Mouse (Mus musculus) hematopoietic stem cell, adult 5-6 weeks (primary cell): ENCODE results near the gene Spata20. TPM values are rescaled to one million over a fixed set of nuclear protein-coding genes. Genes with fewer than 3 reads are reported as not detected.
A peak's percentile ranks its signal among the peaks of the same experiment; 100 is the strongest.

ENCODE experiments used
- ATAC-seq, 2 experiments: fragments of 125-278 bp in 1 of 2; replicated peaks in 1 of 2; 2 replicates each; pipeline ENCODE4 v1.8.0; 2016 to 2017; ENCODE audit warnings: inconsistent platforms in 2 of 2, mild to moderate bottlenecking in 2 of 2, moderate number of reproducible peaks in 2 of 2, low read depth in 1 of 2, moderate TSS enrichment in 1 of 2; ENCODE audit not compliant: low FRiP score in 2 of 2, poor library complexity in 2 of 2, severe bottlenecking in 2 of 2, insufficient read depth in 1 of 2, low TSS enrichment in 1 of 2
- total RNA-seq: library from RNA; stranded (forward); fragments of 172-1452, 232-1000 nt; gene quantifications from 2 replicates; pipeline ENCODE4 v1.2.3, GENCODE M21; 2017

Spata20 gene
- total RNA-seq = not detected in 2 replicates

DNA sequence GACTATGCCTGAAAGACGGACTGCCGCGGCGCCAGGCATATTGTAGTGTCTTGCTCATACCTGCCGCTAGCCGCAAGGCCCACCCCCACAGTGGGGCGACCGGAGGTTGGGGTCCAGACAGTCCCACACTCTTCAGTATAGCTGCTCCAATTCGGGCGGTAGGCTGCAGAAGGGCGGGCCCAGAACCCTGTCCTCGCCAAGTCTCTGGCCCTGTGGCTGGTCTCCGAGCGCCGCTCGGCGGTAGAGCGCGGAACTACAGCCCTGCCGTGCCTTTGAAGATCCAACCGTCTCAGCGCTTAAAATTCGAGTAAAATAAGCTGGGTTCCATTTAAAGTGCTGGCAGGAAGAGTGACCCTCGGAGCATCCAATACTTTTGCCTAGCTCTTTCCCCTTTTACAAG is at the start of gene Spata20:
Gene Spata20 (minus strand): TSS at position 179 of the 400 bp plus-strand sequence.
- peak; percentile 70 to 80 for ATAC-seq

- ATAC-seq = no peak
These were observed 47.2 kb upstream of the Spata20 start for GRCm38 (mm10) chr11:94533171-94533570.

DNA sequence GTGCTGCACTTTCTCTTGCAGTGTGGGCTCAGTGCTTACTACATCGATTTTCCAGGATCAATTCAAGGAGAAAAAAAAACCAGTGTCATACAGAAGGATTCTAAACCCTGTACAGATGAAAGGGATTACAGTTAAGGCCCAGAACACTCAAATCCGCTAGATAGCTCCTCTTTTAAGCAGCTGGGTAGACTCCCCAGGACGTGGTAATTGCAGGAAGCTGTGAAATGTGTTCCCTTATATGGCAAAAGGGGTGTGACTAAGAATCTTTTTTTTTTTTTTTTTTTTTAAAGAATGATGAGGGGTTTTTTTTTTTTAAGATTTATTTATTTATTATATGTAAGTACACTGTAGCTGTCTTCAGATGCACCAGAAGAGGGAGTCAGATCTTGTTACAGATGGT is 42.9 kb upstream of the Spata20 start:
- ATAC-seq = no peak

- no peak for ATAC-seq
These were observed 40.3 kb upstream of the Spata20 start for GRCm38 (mm10) chr11:94526171-94526879.

- ATAC-seq = peak; percentile 63 to 90
These were observed 35.4 kb upstream of the Spata20 start, which contains the start of gene Mycbpap for GRCm38 (mm10) chr11:94521219-94521843. Gene Mycbpap, minus strand, starts transcription at chr11:94521742.

DNA sequence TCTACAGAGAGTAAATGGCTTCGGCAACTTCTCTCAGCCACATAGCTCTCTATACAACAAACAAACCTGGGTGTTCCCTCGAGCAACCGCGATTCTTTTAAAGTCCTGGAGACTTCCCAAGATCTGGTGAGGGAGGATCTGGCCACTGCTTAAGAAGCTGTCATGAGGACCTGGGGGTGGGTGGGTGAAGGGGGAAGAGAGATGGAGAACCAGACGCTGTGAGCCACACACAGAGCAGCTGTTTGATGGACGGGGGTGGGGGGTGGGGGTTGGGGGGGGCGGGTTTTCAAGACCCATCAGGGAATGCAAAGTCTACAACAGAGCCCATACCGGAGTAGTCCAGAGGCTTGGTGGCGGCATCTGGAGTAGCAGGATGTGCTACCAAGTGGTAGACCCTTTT is 27.5 kb upstream of the Spata20 start:
- no peak for ATAC-seq

DNA sequence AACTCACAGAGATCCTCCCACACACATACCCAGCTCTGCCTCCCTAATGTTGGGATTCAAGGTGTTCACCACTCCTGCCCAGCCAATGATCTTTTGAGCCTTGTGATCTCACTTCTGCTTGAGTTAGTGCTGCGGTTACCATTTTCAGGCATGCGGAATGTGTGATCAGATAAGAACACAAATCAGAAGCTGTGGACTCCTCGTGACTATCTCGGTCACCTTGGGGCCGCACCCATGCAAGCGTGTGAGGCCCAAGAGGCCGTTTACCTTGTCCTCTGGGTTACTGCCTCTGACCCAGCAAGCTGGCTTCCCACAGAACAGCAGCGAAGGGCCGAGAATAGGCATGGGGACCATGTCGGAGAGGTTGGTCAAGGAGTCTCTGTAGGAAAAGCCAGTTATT is 23.0 kb upstream of the Spata20 start:
- no peak for ATAC-seq

DNA sequence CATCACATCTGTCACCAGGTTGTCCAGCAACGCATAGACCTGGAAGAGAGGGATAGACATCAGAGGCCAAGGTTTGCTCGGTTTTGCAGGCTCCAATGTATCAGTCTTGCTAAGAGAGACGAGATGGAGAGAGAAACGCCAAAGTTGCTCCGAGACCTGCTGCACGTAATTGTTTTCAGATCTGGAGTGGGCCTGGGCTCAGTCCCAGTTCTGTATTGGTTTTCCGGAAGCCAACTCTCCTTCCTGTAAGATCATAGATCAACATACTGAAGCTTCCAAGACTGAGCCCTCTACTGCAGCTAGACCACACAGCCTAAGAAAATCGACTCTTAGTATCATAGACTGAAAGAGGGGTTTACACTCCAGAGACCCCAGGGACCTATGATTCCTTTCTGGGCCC is 15.5 kb upstream of the Spata20 start:
- ATAC-seq = no peak

GRCm38 (mm10) chr11:94500362-94500761 is 14.4 kb upstream of the Spata20 start:
- ATAC-seq = no peak

- ATAC-seq = no peak; a peak in 2 of 4 replicates
These were observed 13.7 kb upstream of the Spata20 start, which contains the start of gene Epn3 for GRCm38 (mm10) chr11:94499661-94500152. Gene Epn3, minus strand, starts transcription at chr11:94499974.

- ATAC-seq = no peak
These were observed 13.1 kb upstream of the Spata20 start for GRCm38 (mm10) chr11:94499035-94499434.

DNA sequence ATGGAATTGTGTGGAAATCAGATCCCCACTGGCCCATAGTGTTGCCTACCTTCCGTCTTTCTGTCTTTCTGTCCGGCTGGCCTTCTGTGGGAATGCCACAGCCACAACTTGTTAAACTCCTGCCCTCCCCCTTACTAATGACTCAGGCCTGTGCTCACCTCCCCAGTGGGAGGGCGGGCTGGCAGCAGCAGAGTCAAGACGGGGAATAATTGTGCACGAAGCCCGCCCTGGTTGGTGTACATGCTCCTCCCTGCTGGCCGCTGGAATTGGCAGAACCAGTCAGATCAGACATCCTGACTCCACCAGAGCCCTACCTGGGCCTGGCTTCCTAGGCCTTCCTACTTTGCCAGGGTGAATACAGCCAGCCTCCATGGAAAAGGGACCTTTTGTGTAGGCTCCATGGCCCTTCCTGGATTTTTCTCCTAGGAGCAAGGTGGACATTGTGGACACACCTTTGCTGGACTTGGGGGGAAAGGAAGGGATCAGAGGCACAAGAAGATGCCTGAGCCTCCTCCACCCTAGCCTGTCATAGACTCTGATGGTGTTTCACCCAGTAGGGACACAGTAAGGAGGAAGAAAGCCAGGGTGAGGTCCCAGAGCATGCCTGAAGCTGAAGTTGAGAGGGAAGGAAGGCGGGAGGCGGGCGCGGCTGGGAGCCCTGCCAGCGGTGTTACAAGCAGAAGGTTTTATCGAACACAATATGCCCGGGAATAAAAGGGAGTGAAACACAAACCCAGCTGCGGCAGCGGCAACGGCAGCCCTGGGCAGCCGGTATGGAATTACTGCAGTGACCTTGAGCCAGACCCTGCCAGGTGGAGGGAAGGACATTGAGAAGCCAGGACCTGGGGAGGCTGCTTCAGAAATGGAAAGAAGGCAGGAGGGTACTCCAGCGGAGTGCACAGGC is 12.4 kb upstream of the Spata20 start:
- peak; percentile 15 to 41; a peak in 1 of 4 replicates for ATAC-seq

GRCm38 (mm10) chr11:94495415-94495814 is 9.4 kb upstream of the Spata20 start:
- no peak for ATAC-seq

DNA sequence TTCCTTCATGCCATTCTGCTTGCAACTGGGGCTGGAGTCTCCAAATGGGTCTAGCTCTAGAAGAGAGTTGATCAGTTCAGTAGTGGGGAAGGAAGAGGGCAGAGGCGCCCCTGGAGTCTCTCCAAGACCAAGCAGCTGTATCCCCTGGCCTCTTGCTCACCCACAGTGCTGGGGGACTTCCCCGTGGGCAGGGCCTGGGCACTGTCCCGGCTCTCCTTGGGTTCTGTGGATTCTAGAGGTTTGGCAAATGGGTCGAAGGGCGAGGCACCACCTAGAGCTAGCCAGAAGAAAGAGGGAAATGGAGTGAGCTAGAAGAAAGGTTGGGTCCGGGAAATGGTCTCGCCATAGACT is 5.7 kb upstream of the Spata20 start:
- ATAC-seq = peak; percentile 60 to 76

DNA sequence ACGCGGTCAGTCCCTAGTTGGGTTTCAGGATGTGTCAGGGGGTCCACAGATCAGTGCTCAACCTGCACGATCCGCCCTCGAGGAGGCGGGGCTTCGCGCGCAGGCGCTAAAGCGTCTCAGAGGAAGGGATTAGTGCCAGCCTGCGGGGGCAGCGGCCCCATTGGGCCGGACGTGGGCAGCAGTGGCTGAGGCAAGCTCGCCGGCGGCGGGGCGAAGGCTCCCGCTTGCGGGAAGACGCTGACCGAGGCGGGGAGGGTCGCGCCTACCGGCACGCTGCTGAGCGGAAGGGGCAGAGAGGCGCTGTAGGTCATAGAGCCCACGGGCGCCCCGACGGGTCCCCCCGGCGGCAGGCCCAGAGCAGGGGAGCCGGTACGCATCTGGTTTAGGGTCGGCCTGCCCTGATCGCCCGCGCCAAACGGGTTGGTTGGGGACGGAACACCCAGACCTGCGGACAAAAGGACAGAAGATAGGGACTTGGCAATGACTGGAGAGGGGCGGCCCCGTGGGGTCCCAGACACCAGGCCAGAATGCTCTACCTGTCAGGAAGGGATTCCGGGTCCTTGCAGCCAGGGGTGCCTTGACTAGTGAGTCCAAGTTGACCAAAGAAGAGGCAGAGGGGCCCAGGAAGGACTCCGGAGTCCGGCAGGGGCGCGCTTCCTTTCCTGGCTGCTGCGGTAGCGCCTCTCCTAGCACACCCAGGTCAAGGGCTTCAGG is 5.2 kb upstream of the Spata20 start:
- peak; percentile 15 to 51; a peak in 1 of 4 replicates for ATAC-seq

- ATAC-seq = no peak
These were observed 3.8 kb upstream of the Spata20 start for GRCm38 (mm10) chr11:94489745-94490144.
